Mouse (Mus musculus): ENCODE measurements around the gene Xkr8.

Xkr8 gene

DNA sequence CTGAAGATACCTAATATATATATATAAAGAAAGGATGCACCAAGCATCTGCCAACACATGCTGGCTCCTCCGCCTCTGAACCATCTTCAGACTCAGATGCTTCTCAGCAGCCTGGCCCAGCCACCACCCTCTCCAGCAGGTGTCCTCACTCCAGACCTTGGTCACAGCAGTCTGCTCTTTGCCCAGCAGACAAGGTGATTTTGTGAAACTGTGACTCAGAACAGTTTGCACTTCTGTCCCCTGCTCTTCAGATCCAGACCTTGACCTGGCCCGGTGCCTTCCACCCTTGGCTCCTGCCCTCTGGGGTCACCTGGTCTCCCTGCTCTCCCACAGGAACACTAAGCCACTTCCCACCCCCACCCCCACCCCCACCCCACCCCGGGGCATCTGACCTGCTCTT, 3.5 kb upstream of the Xkr8 start:
- no peak for DNase-seq

DNA sequence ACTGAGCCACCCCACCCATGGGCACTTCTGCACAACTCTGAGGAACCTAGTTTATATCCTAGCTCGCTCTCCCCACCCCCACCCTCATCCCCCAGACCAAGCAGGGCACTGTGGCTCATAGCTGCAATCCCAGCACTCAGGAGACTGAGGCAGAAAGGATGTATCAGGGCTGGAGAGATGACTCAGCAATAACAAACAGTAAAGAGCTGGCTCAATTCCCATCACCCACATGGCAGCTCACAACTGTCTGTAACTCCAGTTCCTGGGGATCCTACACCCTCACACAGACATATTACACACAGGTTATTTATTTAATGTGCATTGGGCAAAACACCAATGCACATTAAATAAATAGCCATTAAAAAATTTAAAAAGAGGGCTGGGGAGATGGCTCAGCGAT, 3.0 kb upstream of the Xkr8 start:
- no peak for DNase-seq

DNA sequence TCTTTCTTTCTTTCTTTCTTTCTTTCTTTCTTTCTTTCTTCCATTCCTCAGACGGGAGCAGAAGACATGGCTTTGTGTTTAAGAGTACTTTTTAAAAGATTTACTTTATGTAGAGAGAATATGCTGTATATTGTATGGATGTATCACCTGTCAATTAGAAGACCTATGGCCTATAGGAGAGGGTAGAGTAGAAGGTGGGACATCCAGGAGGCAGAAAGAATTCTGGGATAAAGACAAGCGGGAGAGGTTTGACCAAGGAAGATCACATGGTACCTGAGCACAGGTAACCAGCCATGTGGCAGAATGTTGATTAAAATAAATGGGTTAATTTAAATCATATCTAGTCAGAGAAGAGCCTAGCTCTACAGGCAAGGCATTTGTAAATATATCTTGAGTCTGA, 2.4 kb upstream of the Xkr8 start:
- no peak for DNase-seq

DNA sequence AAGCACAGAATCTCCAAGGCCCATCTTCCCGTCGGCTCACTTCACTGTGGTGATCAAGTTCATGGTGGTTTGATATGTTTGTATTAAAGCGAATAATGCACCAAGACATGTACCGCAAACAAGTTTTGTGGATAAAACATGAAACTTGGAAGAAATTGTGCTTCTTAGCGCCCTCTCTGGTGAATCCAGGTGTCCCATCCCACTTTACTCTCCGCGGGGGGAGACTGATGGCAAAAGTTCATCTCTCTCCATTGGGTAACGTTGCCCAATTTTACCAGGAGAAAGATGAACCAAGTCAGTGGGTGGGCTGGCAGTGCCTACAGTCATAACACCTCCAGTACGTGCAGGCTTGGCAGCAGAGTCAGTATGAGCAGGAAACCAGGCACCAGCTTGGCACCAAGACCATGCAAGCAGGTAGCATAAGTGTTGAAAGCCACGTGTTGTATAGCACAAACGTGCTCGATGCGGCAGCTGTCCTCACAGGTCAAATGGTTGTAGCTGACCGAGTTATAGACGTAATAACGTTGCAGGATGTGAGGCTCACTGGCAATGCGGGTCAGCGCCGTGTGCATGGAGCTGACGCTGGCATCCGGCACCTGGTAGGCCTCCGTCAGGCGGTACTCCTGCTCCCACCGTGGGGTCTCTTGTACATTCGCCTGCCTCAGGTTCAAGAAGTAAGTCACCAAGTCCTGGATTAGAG, 875 bp upstream of the Xkr8 start:
- no peak for DNase-seq

DNA sequence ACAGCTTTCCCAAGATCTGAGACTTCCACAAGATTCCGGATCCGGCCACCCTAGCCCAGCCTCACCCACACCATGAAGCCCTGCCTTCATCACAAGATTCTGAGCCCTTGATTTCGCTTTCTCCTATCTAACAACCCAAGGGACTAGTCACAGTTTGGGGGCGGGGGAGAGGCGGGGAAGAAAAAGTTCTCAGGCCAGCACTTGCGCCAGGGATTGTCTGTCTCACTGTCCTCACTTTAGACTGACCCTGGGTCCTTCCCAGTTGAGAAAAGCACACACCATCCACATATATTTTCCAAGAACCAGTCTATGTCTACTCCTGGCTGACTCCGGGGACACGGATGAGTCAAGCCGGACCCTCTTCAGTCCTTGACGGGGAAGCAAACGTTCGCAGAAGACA, 730 bp downstream of the Xkr8 start:
- no peak for DNase-seq

DNA sequence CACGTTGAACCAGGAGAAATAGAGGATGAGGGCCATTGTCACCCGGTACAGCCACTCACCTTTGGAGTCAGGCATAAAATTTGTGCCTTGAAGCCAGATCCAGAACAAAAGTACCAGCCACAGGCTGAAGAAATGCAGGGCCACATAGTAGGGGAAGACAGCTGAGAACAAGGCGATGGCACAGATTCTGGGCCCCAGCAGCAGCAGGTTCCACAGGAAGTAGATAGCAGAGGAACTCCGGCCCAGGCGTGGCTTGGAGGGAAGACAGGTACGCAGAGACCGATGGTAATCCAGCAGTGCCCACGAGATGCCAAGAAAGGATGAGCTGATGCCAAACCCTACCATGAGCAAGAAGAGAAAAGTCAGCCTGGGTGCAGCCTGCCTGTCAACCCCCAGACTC, 4.1 kb downstream of the Xkr8 start:
- no peak for DNase-seq

- DNase-seq, result no peak
Observed at GRCm38 (mm10) chr4:132718251-132718650, 14.1 kb downstream of the Xkr8 start.

GRCm38 (mm10) chr4:132713181-132713580, 19.2 kb downstream of the Xkr8 start:
- DNase-seq, result no peak

GRCm38 (mm10) chr4:132706885-132707284, 25.5 kb downstream of the Xkr8 start:
- no peak for DNase-seq

- peak; percentile 32 to 56 for DNase-seq
Observed at GRCm38 (mm10) chr4:132702076-132702475, 30.3 kb downstream of the Xkr8 start.

DNA sequence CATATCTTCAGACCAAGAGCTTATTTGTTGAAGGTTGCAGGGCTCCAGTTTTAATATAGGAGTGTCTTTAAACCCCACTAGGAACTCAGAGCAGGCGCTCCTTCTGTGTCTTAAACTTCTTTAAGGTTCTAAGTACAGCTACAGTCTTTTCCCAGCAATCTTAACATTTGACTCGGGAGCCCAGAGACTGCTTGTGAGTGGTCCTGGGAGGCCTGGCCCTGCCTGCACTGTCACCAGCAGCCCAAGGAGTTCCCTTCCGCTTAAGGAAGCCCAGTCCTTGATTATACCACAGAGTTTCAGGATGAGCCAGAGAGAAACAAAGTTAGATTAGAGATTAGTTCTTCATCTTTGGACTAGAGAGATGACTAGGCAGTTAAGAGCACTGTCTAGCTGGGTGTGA, 39.0 kb downstream of the Xkr8 start:
- no peak for DNase-seq

DNA sequence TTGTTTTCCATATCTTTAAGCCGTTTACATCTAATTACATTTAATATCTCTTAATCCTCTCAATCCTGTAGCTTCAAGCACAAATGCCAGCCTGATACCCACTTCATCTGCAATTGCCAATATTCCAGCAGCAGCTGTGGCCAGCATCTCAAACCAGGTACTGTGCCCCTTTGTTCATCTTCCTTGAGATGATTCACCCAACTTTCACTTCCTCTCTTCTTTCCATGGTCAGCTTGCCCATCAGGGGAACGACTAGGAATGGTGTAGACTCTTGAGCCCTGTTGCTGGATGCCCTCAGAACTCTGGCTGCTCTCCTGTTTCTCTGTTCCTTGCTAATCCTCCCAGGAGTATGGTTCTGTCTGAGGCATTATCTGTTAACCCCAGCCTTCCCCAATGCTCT, 42.7 kb downstream of the Xkr8 start:
- no peak for DNase-seq

DNA sequence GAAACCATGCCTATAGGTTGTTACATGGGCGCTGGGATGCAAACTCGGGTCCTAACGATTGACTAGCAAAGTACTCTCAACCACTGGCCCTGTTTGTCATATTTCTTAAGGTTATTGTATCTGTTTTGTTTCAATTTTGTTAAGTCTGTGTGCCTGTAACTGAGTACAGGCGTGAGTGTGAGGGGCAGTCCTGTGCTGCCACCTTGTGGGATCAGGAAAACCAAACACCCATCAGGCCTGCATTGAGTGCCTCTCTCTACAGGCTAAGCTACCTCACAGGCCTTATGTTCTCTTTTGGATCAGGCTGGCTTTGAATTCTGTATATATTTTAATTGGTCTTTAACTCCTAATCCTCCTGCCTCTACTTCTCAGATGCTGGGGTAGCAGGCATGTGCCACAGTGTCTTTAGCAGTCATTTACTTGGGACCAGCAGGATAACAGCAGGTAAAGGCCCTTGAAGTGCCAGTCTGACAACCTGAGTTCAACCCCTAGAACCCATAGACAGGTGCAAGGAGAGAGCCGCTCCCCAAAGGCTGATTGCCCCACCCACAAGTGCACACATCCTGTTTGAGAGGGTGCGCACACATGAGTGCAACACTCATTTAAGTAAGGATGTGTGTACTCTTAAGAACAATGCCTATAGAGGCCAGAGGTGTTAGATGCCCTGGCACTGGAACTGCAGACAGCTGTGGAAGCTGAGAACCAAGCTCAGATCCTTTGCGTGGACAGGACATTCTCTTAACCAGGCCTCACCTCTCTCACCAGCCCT, 55.4 kb downstream of the Xkr8 start:
- peak; percentile 20 to 42 for DNase-seq

Measured in lung, adult 18-20 months (tissue).